Mouse (Mus musculus) olfactory bulb, adult 2 months (tissue): ENCODE measurements at regions not wholly inside any gene's neighbourhood (a gene's known extent, or its start where the extent isn't known, plus 50 kb on each side); places are given as distances from the start of the nearest gene placed in this dataset.

Experiments used
- CTCF ChIP-seq: fragments of 200-500 bp; IDR thresholded peaks from 2 replicates; pipeline ENCODE4 v1.5.1; 2012; ENCODE audit warnings: low read depth, mild to moderate bottlenecking, low read length, moderate library complexity; ENCODE audit not compliant: insufficient read depth
- POLR2A ChIP-seq: fragments of 200-500 bp; IDR thresholded peaks from 2 replicates; pipeline ENCODE4 v1.6.1; 2012; ENCODE audit warnings: mild to moderate bottlenecking, low read depth, low read length, moderate library complexity; ENCODE audit not compliant: insufficient read depth

DNA sequence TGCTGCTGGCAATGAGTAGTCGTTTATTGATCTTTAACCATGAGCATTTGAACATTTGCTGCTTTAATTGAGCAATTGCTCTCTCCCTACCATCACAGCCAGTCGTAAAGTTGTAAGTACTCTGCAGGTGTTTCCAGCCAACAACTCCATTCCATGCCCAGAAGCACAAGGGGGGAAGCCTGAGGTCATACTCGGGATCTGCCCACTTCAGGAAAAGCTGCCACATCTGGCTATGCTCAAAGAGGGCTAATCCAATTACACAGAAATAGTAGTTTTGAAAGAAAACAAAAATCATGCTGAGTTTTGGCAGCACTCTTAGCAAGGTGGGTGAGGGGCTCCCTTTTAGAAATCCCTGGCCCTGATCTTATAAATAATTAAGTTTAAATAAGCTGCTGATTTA, 217.0 kb downstream of the Irx1 start:
- no peak for TF ChIP-seq CTCF
- TF ChIP-seq POLR2A = no peak
